Mouse (Mus musculus): ENCODE measurements at regions not wholly inside any gene's neighbourhood (a gene's known extent, or its start where the extent isn't known, plus 50 kb on each side); places are given as distances from the start of the nearest gene placed in this dataset.
A peak's percentile ranks its signal among the peaks of the same experiment; 100 is the strongest.

DNA sequence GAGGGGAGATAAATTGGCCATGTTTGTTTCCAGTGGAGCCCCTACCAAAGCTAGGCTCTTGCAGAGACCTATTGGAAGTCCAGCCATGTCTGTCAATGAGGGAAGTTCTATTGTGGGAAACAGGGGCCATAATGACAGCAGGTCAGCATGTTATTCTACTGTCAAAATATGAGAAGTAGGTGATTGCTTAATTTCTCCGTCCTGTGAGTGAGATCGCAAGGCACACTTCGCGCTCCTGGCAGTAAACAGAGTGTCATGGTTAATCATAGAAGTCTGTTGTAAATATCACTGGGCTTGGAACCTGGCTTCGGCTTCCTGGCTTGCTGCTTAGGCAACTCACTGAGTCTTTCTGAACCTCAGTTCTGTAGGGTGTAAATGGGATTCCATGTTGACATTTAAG, 72.5 kb upstream of the Ccdc122 start:
- Histone ChIP-seq H3K4me1 (ENCODE audit: control insufficient read depth, insufficient read depth) (no peaks in the 10 kb centered on the region), H3K27ac (ENCODE audit: low read depth) (no peak overlapping the region), H3K4me2 (ENCODE audit: low read depth, low read length) (no peak overlapping the region), H3K9me3 (replicated peaks; ENCODE audit: control insufficient read depth, low read length) (no peaks in the 10 kb centered on the region), H3K27me3 (ENCODE audit: control insufficient read depth, insufficient read depth, low read length) (no peaks in the 10 kb centered on the region), H3K9ac (replicated peaks; ENCODE audit: low read depth, low read length) (no peak overlapping the region), H3K4me3 (ENCODE audit: low read depth, low read length) (no peak overlapping the region), H3K36me3 (replicated peaks; ENCODE audit: control insufficient read depth, insufficient read depth, low read length) (no peaks in the 10 kb centered on the region)
- ATAC-seq (ENCODE audit: insufficient read depth, low read depth) (no peak), DNase-seq (ENCODE audit: low spot score) (no peak)
- TF ChIP-seq EP300 (IDR thresholded peaks at IDR 0.05; ENCODE audit: low read depth), result no peak
- TF ChIP-seq CTCF (IDR thresholded peaks at IDR 0.05; ENCODE audit: low read depth), result no peak
- 84% methylated on average over 5 of the region's 5 CpGs for WGBS

DNA sequence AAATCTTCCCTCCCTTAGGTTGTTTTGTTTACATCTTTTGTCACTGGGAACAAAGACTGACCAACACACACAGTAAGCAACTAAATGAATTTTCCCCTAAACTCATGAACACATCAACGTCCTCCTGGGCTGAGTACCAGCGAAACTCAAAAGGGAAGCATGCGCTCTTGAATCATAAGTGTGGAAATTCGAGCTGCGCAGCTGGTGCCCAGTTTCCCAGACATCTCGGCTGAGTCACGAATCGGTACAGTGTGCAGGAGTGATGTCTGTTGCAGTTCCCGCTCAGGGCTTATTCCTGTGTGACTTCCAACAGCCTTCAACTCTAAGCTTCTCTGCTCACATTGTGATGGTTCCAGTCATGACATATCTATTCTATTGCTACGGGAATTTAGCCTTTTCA, 77.7 kb upstream of the Ccdc122 start:
- DNase-seq (ENCODE audit: low spot score) (no peak), ATAC-seq (ENCODE audit: insufficient read depth, low read depth) (no peak)
- no peak for TF ChIP-seq EP300 (IDR thresholded peaks at IDR 0.05; ENCODE audit: low read depth)
- no peak for TF ChIP-seq CTCF (IDR thresholded peaks at IDR 0.05; ENCODE audit: low read depth)
- WGBS, result 73% methylated on average over 10 of the region's 10 CpGs
- Histone ChIP-seq H3K4me2 (ENCODE audit: low read depth, low read length) (no peak overlapping the region), H3K4me3 (ENCODE audit: low read depth, low read length) (no peak overlapping the region), H3K27ac (ENCODE audit: low read depth) (no peak overlapping the region), H3K36me3 (replicated peaks; ENCODE audit: control insufficient read depth, insufficient read depth, low read length) (no peaks in the 10 kb centered on the region), H3K9ac (replicated peaks; ENCODE audit: low read depth, low read length) (no peak overlapping the region), H3K27me3 (ENCODE audit: control insufficient read depth, insufficient read depth, low read length) (no peaks in the 10 kb centered on the region), H3K4me1 (ENCODE audit: control insufficient read depth, insufficient read depth) (no peaks in the 10 kb centered on the region), H3K9me3 (replicated peaks; ENCODE audit: control insufficient read depth, low read length) (no peaks in the 10 kb centered on the region)

DNA sequence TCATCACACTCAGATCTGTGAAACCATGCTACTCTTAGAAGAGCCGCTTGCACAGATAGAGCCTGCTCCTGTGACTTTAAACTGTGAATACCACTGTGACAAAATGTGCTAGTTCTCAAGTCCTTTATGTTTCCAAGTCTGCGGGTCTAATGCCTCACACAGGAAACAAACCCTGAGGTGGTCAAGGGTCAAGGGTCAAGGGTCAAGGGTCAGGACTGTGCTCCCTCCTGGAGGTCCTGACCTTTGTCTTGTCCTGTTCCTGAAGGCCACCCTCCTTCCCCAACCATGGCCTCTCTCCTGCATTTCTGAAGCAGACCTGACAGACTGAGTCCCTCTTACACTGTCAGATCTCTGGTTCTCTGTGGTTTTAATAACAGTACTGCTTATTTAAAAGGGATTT, 79.4 kb upstream of the Ccdc122 start:
- no peaks in the 10 kb centered on the region for H3K36me3 ChIP-seq (replicated peaks; ENCODE audit: control insufficient read depth, insufficient read depth, low read length)
- H3K27ac ChIP-seq (ENCODE audit: low read depth), result no peak overlapping the region
- H3K27me3 ChIP-seq (ENCODE audit: control insufficient read depth, insufficient read depth, low read length), result no peaks in the 10 kb centered on the region
- WGBS, result 70% methylated on average over 2 of the region's 2 CpGs
- no peak overlapping the region for H3K4me3 ChIP-seq (ENCODE audit: low read depth, low read length)
- no peak overlapping the region for H3K4me2 ChIP-seq (ENCODE audit: low read depth, low read length)
- no peak for ATAC-seq (ENCODE audit: insufficient read depth, low read depth)
- H3K9me3 ChIP-seq (replicated peaks; ENCODE audit: control insufficient read depth, low read length), result no peaks in the 10 kb centered on the region
- no peak overlapping the region for H3K9ac ChIP-seq (replicated peaks; ENCODE audit: low read depth, low read length)
- no peak for DNase-seq (ENCODE audit: low spot score)
- TF ChIP-seq CTCF (IDR thresholded peaks at IDR 0.05; ENCODE audit: low read depth) (no peak), EP300 (IDR thresholded peaks at IDR 0.05; ENCODE audit: low read depth) (no peak)
- H3K4me1 ChIP-seq (ENCODE audit: control insufficient read depth, insufficient read depth), result peaks cover under 1% of the 10 kb centered on the region; the same call in 1 of the 2 replicates

GRCm38 (mm10) chr14:76953171-76953570, 83.4 kb upstream of the Ccdc122 start:
- ATAC-seq (ENCODE audit: insufficient read depth, low read depth) (no peak), DNase-seq (ENCODE audit: low spot score) (no peak)
- TF ChIP-seq CTCF (IDR thresholded peaks at IDR 0.05; ENCODE audit: low read depth), result no peak
- TF ChIP-seq EP300 (IDR thresholded peaks at IDR 0.05; ENCODE audit: low read depth), result no peak
- no peak overlapping the region for H3K27ac ChIP-seq (ENCODE audit: low read depth)
- no peak overlapping the region for H3K4me2 ChIP-seq (ENCODE audit: low read depth, low read length)
- no peak overlapping the region for H3K4me3 ChIP-seq (ENCODE audit: low read depth, low read length)
- WGBS, result 98% methylated on average over 2 of the region's 2 CpGs
- no peak overlapping the region for H3K9ac ChIP-seq (replicated peaks; ENCODE audit: low read depth, low read length)
- H3K4me1 ChIP-seq (ENCODE audit: control insufficient read depth, insufficient read depth), result peaks cover 31% of the 10 kb centered on the region
- H3K9me3 ChIP-seq (replicated peaks; ENCODE audit: control insufficient read depth, low read length), result no peaks in the 10 kb centered on the region
- H3K27me3 ChIP-seq (ENCODE audit: control insufficient read depth, insufficient read depth, low read length), result no peaks in the 10 kb centered on the region
- no peaks in the 10 kb centered on the region for H3K36me3 ChIP-seq (replicated peaks; ENCODE audit: control insufficient read depth, insufficient read depth, low read length)

DNA sequence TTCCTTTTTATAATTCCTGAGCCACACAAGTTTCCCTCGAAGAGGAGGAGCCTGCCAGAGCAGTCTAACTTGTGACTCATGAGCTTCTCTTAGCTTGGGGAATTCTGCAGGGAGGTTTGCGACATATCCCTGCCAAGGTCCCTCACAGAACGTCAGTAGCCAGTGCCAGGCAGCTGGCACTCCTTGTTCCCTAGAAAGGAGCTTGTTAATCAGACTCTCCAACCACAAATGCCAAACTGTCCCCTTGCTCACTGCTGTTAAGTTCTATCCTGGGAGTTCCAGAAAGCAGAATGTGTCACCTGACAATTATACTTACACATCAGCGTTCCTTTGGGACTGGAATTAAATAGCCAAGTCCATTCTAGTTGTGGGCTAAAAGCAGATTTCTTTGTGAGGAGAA, 85.1 kb upstream of the Ccdc122 start:
- no peak overlapping the region for H3K4me3 ChIP-seq (ENCODE audit: low read depth, low read length)
- no peak for TF ChIP-seq CTCF (IDR thresholded peaks at IDR 0.05; ENCODE audit: low read depth)
- peak; percentile 87 for TF ChIP-seq EP300 (IDR thresholded peaks at IDR 0.05; ENCODE audit: low read depth)
- H3K36me3 ChIP-seq (replicated peaks; ENCODE audit: control insufficient read depth, insufficient read depth, low read length), result no peaks in the 10 kb centered on the region
- peak; percentile 91 for DNase-seq (ENCODE audit: low spot score)
- no peaks in the 10 kb centered on the region for H3K9me3 ChIP-seq (replicated peaks; ENCODE audit: control insufficient read depth, low read length)
- ATAC-seq (ENCODE audit: insufficient read depth, low read depth), result peak; percentile 92
- H3K9ac ChIP-seq (replicated peaks; ENCODE audit: low read depth, low read length), result no peak overlapping the region
- 20% methylated on average over 4 of the region's 4 CpGs for WGBS
- H3K4me1 ChIP-seq (ENCODE audit: control insufficient read depth, insufficient read depth), result peaks cover 49% of the 10 kb centered on the region
- H3K27ac ChIP-seq (ENCODE audit: low read depth), result peak overlapping the region; percentile 93
- H3K27me3 ChIP-seq (ENCODE audit: control insufficient read depth, insufficient read depth, low read length), result no peaks in the 10 kb centered on the region
- no peak overlapping the region for H3K4me2 ChIP-seq (ENCODE audit: low read depth, low read length)

DNA sequence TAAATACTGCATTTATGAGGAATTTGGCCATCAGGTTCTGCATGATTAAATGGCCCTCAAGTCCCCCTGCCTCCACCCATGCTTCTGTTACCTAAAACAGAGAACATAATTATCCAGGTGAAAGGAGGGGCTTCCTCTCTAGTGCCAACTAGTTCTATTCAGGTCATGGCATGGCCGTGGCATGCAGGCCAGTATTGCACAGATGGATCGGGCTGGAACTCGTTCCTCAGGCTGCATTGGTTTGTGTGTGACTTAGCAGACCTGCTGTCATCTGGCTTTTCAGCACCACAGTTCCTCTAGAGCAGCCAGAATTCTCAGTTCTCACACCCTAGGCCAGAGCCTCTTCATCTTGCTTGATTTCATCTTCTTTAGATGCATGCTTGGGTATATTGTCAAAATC, 87.2 kb upstream of the Ccdc122 start:
- 38% methylated on average over 3 of the region's 3 CpGs for WGBS
- Histone ChIP-seq H3K4me2 (ENCODE audit: low read depth, low read length) (no peak overlapping the region), H3K27me3 (ENCODE audit: control insufficient read depth, insufficient read depth, low read length) (no peaks in the 10 kb centered on the region), H3K9me3 (replicated peaks; ENCODE audit: control insufficient read depth, low read length) (no peaks in the 10 kb centered on the region), H3K27ac (ENCODE audit: low read depth) (peak overlapping the region; percentile 85), H3K4me3 (ENCODE audit: low read depth, low read length) (no peak overlapping the region), H3K36me3 (replicated peaks; ENCODE audit: control insufficient read depth, insufficient read depth, low read length) (no peaks in the 10 kb centered on the region), H3K9ac (replicated peaks; ENCODE audit: low read depth, low read length) (no peak overlapping the region), H3K4me1 (ENCODE audit: control insufficient read depth, insufficient read depth) (peaks cover 53% of the 10 kb centered on the region)
- TF ChIP-seq EP300 (IDR thresholded peaks at IDR 0.05; ENCODE audit: low read depth) (no peak), CTCF (IDR thresholded peaks at IDR 0.05; ENCODE audit: low read depth) (no peak)
- DNase-seq (ENCODE audit: low spot score), result no peak
- no peak for ATAC-seq (ENCODE audit: insufficient read depth, low read depth)
